Mouse (Mus musculus): ENCODE measurements around the gene Rassf2. TPM values are rescaled to one million over a fixed set of nuclear protein-coding genes. Genes with fewer than 3 reads are reported as not detected.

Gene Rassf2
- polyA plus RNA-seq, 1 experiment from 2014 or later: 4.8 TPM

- 0 out of 2 replicates have a peak, but pooled peaks cover 6% of the 10 kb centered on the region for H3K27me3 ChIP-seq (replicated peaks)
- no peaks in the 10 kb centered on the region for H3K36me3 ChIP-seq
- H3K4me3 ChIP-seq: no peak overlapping the region
- no peaks in the 10 kb centered on the region for H3K9me3 ChIP-seq (replicated peaks)
- no peak overlapping the region for H3K27ac ChIP-seq (ENCODE audit: poor library complexity, severe bottlenecking)
- no peak for ATAC-seq (ENCODE audit: insufficient number of reproducible peaks, low FRiP score)
- H3K9ac ChIP-seq: no peak overlapping the region
- peaks cover 11% of the 10 kb centered on the region for H3K4me1 ChIP-seq (replicated peaks)
- H3K4me2 ChIP-seq: no peak overlapping the region
- 64% methylated on average over 4 of the region's 4 CpGs for WGBS
Measured at GRCm38 (mm10) chr2:132034590-132035469, 4.8 kb upstream of the Rassf2 start.

GRCm38 (mm10) chr2:132031364-132032095 is 1.5 kb upstream of the Rassf2 start:
- H3K27me3 ChIP-seq (replicated peaks): peaks cover 32% of the 10 kb centered on the region
- H3K9me3 ChIP-seq (replicated peaks): no peaks in the 10 kb centered on the region
- no peak overlapping the region for H3K27ac ChIP-seq (ENCODE audit: poor library complexity, severe bottlenecking)
- no peaks in the 10 kb centered on the region for H3K36me3 ChIP-seq
- no peak overlapping the region for H3K4me2 ChIP-seq
- no peak for ATAC-seq (ENCODE audit: insufficient number of reproducible peaks, low FRiP score)
- 73% methylated on average over 11 of the region's 11 CpGs for WGBS
- H3K4me1 ChIP-seq (replicated peaks): peaks cover 25% of the 10 kb centered on the region
- no peak overlapping the region for H3K9ac ChIP-seq
- H3K4me3 ChIP-seq: no peak overlapping the region

GRCm38 (mm10) chr2:132030418-132031363 is 633 bp upstream of the Rassf2 start:
- 0 out of 2 replicates have a peak, but pooled peaks have one; percentile 2 for ATAC-seq (ENCODE audit: insufficient number of reproducible peaks, low FRiP score)
- H3K27me3 ChIP-seq (replicated peaks): peaks cover 35% of the 10 kb centered on the region
- H3K36me3 ChIP-seq: no peaks in the 10 kb centered on the region
- H3K4me2 ChIP-seq: peak overlapping the region; percentile 97
- 20% methylated on average over 23 of the region's 23 CpGs for WGBS
- peak overlapping the region; percentile 60 for H3K9ac ChIP-seq
- peak overlapping the region; percentile 67 for H3K4me3 ChIP-seq
- H3K4me1 ChIP-seq (replicated peaks): peaks cover 25% of the 10 kb centered on the region
- H3K27ac ChIP-seq (ENCODE audit: poor library complexity, severe bottlenecking): no peak overlapping the region
- H3K9me3 ChIP-seq (replicated peaks): no peaks in the 10 kb centered on the region

DNA sequence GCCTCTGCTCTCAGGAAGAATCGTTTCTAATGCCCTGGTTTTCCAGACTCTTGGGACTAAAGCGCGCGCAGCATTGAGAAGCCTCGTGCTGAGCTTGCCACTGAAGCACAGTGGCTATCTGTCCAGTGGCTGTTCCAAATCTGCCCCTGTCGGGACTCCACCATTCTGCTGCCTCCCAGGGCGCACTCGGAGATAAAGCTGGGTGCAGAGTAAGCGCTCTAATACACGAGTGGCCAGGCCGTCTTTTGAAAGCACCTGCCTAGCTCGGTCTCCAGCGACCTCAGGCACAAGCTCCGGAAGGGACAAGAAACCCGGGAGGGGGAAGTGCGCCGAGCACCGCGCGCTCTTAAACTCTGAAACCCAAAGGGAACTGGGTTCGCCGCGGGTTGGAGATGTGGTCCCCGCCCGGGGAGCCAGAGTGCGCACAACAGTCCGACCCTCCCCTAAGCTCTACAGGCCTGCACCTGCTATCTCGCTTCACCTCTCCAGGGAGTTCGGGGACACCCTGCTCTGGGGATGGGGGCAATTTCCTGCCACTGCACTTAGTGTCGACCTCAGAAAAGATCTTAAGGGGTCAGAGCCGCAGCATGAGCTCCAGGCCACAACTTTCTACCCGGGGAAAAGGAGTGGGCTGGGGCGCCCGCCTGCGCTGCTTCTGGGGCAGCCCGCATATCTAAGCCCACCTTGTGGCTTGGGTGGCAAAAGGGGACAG is 1.0 kb downstream of the Rassf2 start:
- WGBS: under 1% methylated on average over 36 of the region's 36 CpGs

DNA sequence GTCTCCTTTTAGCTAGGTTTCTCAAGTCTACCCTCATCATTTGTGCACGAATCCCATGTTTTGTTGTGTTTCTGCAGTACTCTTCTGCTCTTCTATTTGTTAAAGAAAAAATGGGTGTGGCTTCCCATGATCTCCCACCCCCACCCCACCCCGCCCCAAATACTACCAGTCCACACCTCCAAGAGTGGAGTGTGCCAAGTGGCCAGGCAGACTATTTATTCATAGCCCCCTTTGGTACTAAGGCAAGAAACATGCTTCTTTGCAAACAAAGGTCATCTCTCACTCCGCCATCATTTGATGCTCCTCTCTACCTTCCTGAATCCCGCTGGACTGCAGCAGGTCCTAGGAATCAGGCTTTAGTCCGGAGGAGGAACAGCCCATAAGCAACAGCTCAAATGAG is 2.0 kb downstream of the Rassf2 start:
- no peak for ATAC-seq (ENCODE audit: insufficient number of reproducible peaks, low FRiP score)
- no peaks in the 10 kb centered on the region for H3K9me3 ChIP-seq (replicated peaks)
- H3K27ac ChIP-seq (ENCODE audit: poor library complexity, severe bottlenecking): no peak overlapping the region
- 43% methylated on average over 5 of the region's 5 CpGs for WGBS
- peaks cover 21% of the 10 kb centered on the region for H3K4me1 ChIP-seq (replicated peaks)
- H3K4me3 ChIP-seq: no peak overlapping the region
- H3K36me3 ChIP-seq: no peaks in the 10 kb centered on the region
- peaks cover 35% of the 10 kb centered on the region for H3K27me3 ChIP-seq (replicated peaks)
- H3K4me2 ChIP-seq: peak overlapping the region; percentile 97; the same call in 1 of the 2 replicates
- no peak overlapping the region for H3K9ac ChIP-seq

More for the DNA sequence above, 1.0 kb downstream of the Rassf2 start:
- Histone ChIP-seq H3K4me3 (peak overlapping the region; percentile 67), H3K27ac (ENCODE audit: poor library complexity, severe bottlenecking) (no peak overlapping the region), H3K36me3 (no peaks in the 10 kb centered on the region), H3K9ac (peak overlapping the region; percentile 60), H3K27me3 (replicated peaks) (peaks cover 35% of the 10 kb centered on the region), H3K9me3 (replicated peaks) (no peaks in the 10 kb centered on the region), H3K4me2 (peak overlapping the region; percentile 97), H3K4me1 (replicated peaks) (peaks cover 21% of the 10 kb centered on the region)
- no peak for ATAC-seq (ENCODE audit: insufficient number of reproducible peaks, low FRiP score)

- H3K4me3 ChIP-seq: no peak overlapping the region
- H3K4me2 ChIP-seq: no peak overlapping the region
- no peaks in the 10 kb centered on the region for H3K36me3 ChIP-seq
- H3K27me3 ChIP-seq (replicated peaks): peaks cover 35% of the 10 kb centered on the region
- WGBS: 40% methylated on average over 5 of the region's 5 CpGs
- no peak for ATAC-seq (ENCODE audit: insufficient number of reproducible peaks, low FRiP score)
- no peak overlapping the region for H3K27ac ChIP-seq (ENCODE audit: poor library complexity, severe bottlenecking)
- H3K9me3 ChIP-seq (replicated peaks): no peaks in the 10 kb centered on the region
- H3K9ac ChIP-seq: no peak overlapping the region
- H3K4me1 ChIP-seq (replicated peaks): peaks cover 21% of the 10 kb centered on the region
Measured at GRCm38 (mm10) chr2:132027366-132027765, 2.7 kb downstream of the Rassf2 start.

DNA sequence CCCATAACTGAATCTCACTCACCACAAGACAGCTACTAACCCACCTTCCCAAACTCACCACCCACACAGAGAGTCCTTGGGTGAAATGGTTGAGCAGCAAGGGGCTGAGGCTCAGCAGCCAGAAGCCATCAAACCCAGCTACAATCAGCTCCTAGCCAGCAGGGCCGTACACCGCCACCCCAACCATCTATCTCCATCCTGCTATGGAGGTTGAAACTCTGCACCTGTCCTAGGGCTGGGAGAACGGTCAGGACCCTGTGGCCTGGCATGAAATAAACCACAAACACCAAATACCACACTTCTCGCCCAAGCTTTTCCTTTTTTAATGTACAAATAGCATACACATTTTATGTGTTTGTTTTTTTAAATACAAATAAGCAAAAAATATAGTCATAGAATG is 6.0 kb downstream of the Rassf2 start:
- H3K36me3 ChIP-seq: no peaks in the 10 kb centered on the region
- peaks cover 23% of the 10 kb centered on the region for H3K27me3 ChIP-seq (replicated peaks)
- H3K9me3 ChIP-seq (replicated peaks): no peaks in the 10 kb centered on the region
- peaks cover 29% of the 10 kb centered on the region for H3K4me1 ChIP-seq (replicated peaks)
- no peak overlapping the region for H3K27ac ChIP-seq (ENCODE audit: poor library complexity, severe bottlenecking)
- no peak overlapping the region for H3K4me3 ChIP-seq
- WGBS: 80% methylated on average over 4 of the region's 4 CpGs
- H3K9ac ChIP-seq: no peak overlapping the region
- H3K4me2 ChIP-seq: no peak overlapping the region
- ATAC-seq (ENCODE audit: insufficient number of reproducible peaks, low FRiP score): no peak

- H3K27ac ChIP-seq (ENCODE audit: poor library complexity, severe bottlenecking): no peak overlapping the region
- H3K4me2 ChIP-seq: no peak overlapping the region
- 68% methylated on average over 8 of the region's 8 CpGs for WGBS
- no peaks in the 10 kb centered on the region for H3K9me3 ChIP-seq (replicated peaks)
- H3K36me3 ChIP-seq: no peaks in the 10 kb centered on the region
- peaks cover 10% of the 10 kb centered on the region for H3K27me3 ChIP-seq (replicated peaks)
- ATAC-seq (ENCODE audit: insufficient number of reproducible peaks, low FRiP score): no peak
- H3K4me3 ChIP-seq: no peak overlapping the region
- H3K9ac ChIP-seq: no peak overlapping the region
- peaks cover 29% of the 10 kb centered on the region for H3K4me1 ChIP-seq (replicated peaks)
Measured at GRCm38 (mm10) chr2:132022621-132023020, 7.4 kb downstream of the Rassf2 start.

DNA sequence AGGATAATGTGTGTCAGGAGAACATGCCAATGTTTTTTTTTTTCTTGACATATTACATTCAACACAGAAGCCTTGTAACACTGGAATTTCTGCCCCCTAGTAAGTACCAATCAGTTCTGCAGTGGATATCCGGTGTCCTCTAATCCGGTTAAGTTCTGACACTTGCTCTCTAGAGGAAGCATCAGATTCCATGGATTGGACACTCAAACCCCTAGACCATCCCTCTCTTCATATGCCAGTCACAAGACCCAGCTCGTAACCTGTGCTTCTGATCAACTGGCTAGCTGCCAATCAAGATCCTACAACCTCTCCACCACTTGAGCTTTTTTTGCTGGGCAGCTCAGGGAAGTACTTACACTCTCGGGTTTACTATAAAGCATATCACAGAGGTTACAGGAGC is 8.4 kb downstream of the Rassf2 start:
- WGBS: 55% methylated on average over 4 of the region's 4 CpGs
- no peak for ATAC-seq (ENCODE audit: insufficient number of reproducible peaks, low FRiP score)
- no peak overlapping the region for H3K4me2 ChIP-seq

DNA sequence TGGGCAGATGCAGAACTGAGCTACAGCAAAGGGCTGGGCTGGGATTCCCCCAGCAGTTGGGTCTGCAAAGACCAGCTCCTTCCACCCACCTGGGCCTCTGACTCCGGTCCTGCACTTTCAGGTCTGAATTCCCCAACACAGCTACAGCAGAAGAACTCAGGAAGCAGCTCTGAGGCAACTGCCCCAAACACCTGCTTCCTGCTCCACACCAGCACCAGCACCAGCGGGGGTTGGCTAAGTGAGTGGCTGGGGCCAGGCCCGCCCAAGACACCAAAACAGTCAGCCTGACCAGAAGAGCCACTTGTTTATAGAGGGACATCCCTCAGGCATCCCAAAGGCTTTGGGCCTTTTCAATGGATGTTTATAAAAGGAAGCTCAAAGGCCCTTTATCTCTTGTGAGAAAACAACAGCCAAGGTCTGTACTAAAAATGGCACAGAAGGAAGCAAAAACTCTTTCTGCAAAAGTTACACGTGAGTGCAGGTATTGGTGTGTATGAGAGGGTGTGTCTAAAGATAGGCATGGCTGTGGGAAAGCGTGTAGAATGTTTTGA is 9.0 kb downstream of the Rassf2 start:
- Histone ChIP-seq H3K9ac (no peak overlapping the region), H3K36me3 (no peaks in the 10 kb centered on the region), H3K4me2 (no peak overlapping the region), H3K27me3 (replicated peaks) (no peaks in the 10 kb centered on the region), H3K27ac (ENCODE audit: poor library complexity, severe bottlenecking) (no peak overlapping the region), H3K9me3 (replicated peaks) (no peaks in the 10 kb centered on the region), H3K4me1 (replicated peaks) (peaks cover 35% of the 10 kb centered on the region), H3K4me3 (no peak overlapping the region)
- ATAC-seq (ENCODE audit: insufficient number of reproducible peaks, low FRiP score): peak; percentile 34; the same call in 1 of the 2 replicates
- 38% methylated on average over 5 of the region's 5 CpGs for WGBS

More for the DNA sequence above, 8.4 kb downstream of the Rassf2 start:
- Histone ChIP-seq H3K27me3 (replicated peaks) (peaks cover 4% of the 10 kb centered on the region; the same call in 1 of the 2 replicates), H3K4me1 (replicated peaks) (peaks cover 35% of the 10 kb centered on the region), H3K4me3 (no peak overlapping the region), H3K9me3 (replicated peaks) (no peaks in the 10 kb centered on the region), H3K27ac (ENCODE audit: poor library complexity, severe bottlenecking) (no peak overlapping the region), H3K36me3 (no peaks in the 10 kb centered on the region), H3K9ac (no peak overlapping the region)
